In genomic region chr4:126983321-126983720, GRCm38 (mm10) we compare ENCODE assay signal across 20 mouse cellular contexts. TPM values are rescaled to one million over a fixed set of nuclear protein-coding genes. Genes with fewer than 3 reads are reported as not detected.
A peak's percentile ranks its signal among the peaks of the same experiment; 100 is the strongest.
DNase-seq lines count a peak whose midpoint lies in the region; ATAC-seq and TF ChIP-seq lines count a peak whose summit lies in the region.
"Had no signal": no experiment of that assay in that cellular context is flagged by ENCODE, and none has a peak within 500 bp of the region (broad histone marks: within the 10 kb centered on the region; RNA-seq: fewer than 3 reads in every experiment).

No protein-coding gene starts in this region.

- no peak overlapping the region for H3K4me2 ChIP-seq in stomach, postnatal 0 days (replicated peaks; ENCODE audit: low read depth)
- H3K4me2 ChIP-seq in forebrain, embryonic 13.5 days, result no peak overlapping the region
- H3K4me2 ChIP-seq: embryonic facial prominence, embryonic 13.5 days; forebrain, embryonic 15.5 days; heart, embryonic 13.5 days; hindbrain, embryonic 15.5 days had no signal

- TF ChIP-seq EP300 in stomach, postnatal 0 days (optimal IDR thresholded peaks at IDR 0.05), result no peak

- no peak overlapping the region for H3K27ac ChIP-seq in stomach, postnatal 0 days (replicated peaks)
- H3K27ac ChIP-seq in forebrain, embryonic 13.5 days, result no peak overlapping the region
- H3K27ac ChIP-seq: embryonic facial prominence, embryonic 13.5 days; forebrain, embryonic 15.5 days; heart, embryonic 13.5 days; hindbrain, embryonic 15.5 days had no signal

- no peak for TF ChIP-seq CTCF in stomach, postnatal 0 days (IDR thresholded peaks at IDR 0.05; ENCODE audit: low read depth)

- H3K9ac ChIP-seq in stomach, postnatal 0 days (ENCODE audit: low read length), result no peak overlapping the region
- H3K9ac ChIP-seq in forebrain, embryonic 13.5 days, result no peak overlapping the region
- H3K9ac ChIP-seq: embryonic facial prominence, embryonic 13.5 days; forebrain, embryonic 15.5 days; heart, embryonic 13.5 days; hindbrain, embryonic 15.5 days had no signal

- H3K4me3 ChIP-seq in stomach, postnatal 0 days (ENCODE audit: low read depth, low read length), result no peak overlapping the region
- H3K4me3 ChIP-seq in forebrain, embryonic 13.5 days, result no peak overlapping the region
- H3K4me3 ChIP-seq: embryonic facial prominence, embryonic 13.5 days; forebrain, embryonic 15.5 days; heart, embryonic 13.5 days; hindbrain, embryonic 15.5 days had no signal

- WGBS in stomach, postnatal 0 days, result 52% methylated on average over 3 of the region's 3 CpGs
- 69% methylated on average over 3 of the region's 3 CpGs for WGBS in forebrain, embryonic 13.5 days

- H3K36me3 ChIP-seq in stomach, postnatal 0 days (ENCODE audit: control insufficient read depth, insufficient read depth, low read length), result no peaks in the 10 kb centered on the region
- H3K36me3 ChIP-seq in forebrain, embryonic 13.5 days (ENCODE audit: poor library complexity, severe bottlenecking), result no peaks in the 10 kb centered on the region
- H3K36me3 ChIP-seq: embryonic facial prominence, embryonic 13.5 days; forebrain, embryonic 15.5 days; heart, embryonic 13.5 days; hindbrain, embryonic 15.5 days had no signal

- no peaks in the 10 kb centered on the region for H3K27me3 ChIP-seq in stomach, postnatal 0 days (ENCODE audit: control insufficient read depth, insufficient read depth, low read length)
- no peaks in the 10 kb centered on the region for H3K27me3 ChIP-seq in forebrain, embryonic 13.5 days
- H3K27me3 ChIP-seq: CH12.LX; embryonic facial prominence, embryonic 13.5 days; forebrain, embryonic 15.5 days; heart, embryonic 13.5 days; hindbrain, embryonic 15.5 days; Patski had no signal

- H3K4me1 ChIP-seq in stomach, postnatal 0 days (replicated peaks; ENCODE audit: control insufficient read depth, insufficient read depth), result no peaks in the 10 kb centered on the region
- no peaks in the 10 kb centered on the region for H3K4me1 ChIP-seq in forebrain, embryonic 13.5 days
- H3K4me1 ChIP-seq: embryonic facial prominence, embryonic 13.5 days; forebrain, embryonic 15.5 days; heart, embryonic 13.5 days; hindbrain, embryonic 15.5 days had no signal

- no peak for ATAC-seq in stomach, postnatal 0 days (ENCODE audit: low FRiP score, low TSS enrichment)
- no peak for ATAC-seq in forebrain, embryonic 13.5 days
- ATAC-seq: forebrain, embryonic 15.5 days; intestine, embryonic 16.5 days; Patski had no signal

- DNase-seq in urinary bladder, postnatal 14 days (ENCODE audit: low spot score), result peak; percentile 31
- DNase-seq in urinary bladder, adult 2 months (ENCODE audit: low spot score), result no peak
- DNase-seq in adipocyte (ENCODE audit: low spot score), result peak; percentile 29
- DNase-seq in adrenal gland, postnatal 14 days, result peak; percentile 33
- DNase-seq in cerebellum, postnatal 25 days, result no peak
- DNase-seq in stomach, postnatal 0 days (ENCODE audit: low spot score), result no peak
- DNase-seq: cerebellum, adult 2 months; cerebellum, postnatal 10 days; gastrocnemius, postnatal 36 days; heart, adult 11 months; heart, postnatal 36 days; kidney, adult 8-10 months had no signal

- H3K9me3 ChIP-seq in stomach, postnatal 0 days (ENCODE audit: control insufficient read depth, low read length), result no peaks in the 10 kb centered on the region
- no peaks in the 10 kb centered on the region for H3K9me3 ChIP-seq in forebrain, embryonic 13.5 days (replicated peaks)
- H3K9me3 ChIP-seq: embryonic facial prominence, embryonic 13.5 days; forebrain, embryonic 15.5 days; heart, embryonic 13.5 days; hindbrain, embryonic 15.5 days had no signal

RNA-seq across cellular contexts. Expression of gene Zmym4, which starts 15.4 kb away (rescaled TPM):
- 12.3 and 15.3 TPM in 2 replicates for polyA plus RNA-seq in urinary bladder, adult 2 months (2012; rRNA removed)
- 37.1 and 40.0 TPM in 2 replicates for total RNA-seq in adrenal gland, postnatal 14 days (2021)
- polyA plus RNA-seq in stomach, postnatal 0 days (2015; fragmentation: Nextera tagmentation; extraction: Ambion mirVana), result 6.7 and 7.1 TPM in 2 replicates
- 30.0 and 30.6 TPM in 2 replicates for polyA plus RNA-seq in forebrain, embryonic 13.5 days (2015; fragmentation: Nextera tagmentation; extraction: Ambion mirVana)

RNA-seq across cellular contexts. Expression of gene Sfpq, which starts 37.8 kb away (rescaled TPM):
- 52.3 and 88.8 TPM in 2 replicates for polyA plus RNA-seq in urinary bladder, adult 2 months (2012; rRNA removed)
- total RNA-seq in adrenal gland, postnatal 14 days (2021), result 286 and 302 TPM in 2 replicates
- polyA plus RNA-seq in stomach, postnatal 0 days (2015; fragmentation: Nextera tagmentation; extraction: Ambion mirVana), result 41.5 and 42.9 TPM in 2 replicates
- 120 and 122 TPM in 2 replicates for polyA plus RNA-seq in forebrain, embryonic 13.5 days (2015; fragmentation: Nextera tagmentation; extraction: Ambion mirVana)

Comparison
In these comparisons a context has a peak if more than half of its experiments do, and no peak if none do; other contexts are left out.
1. DNase-seq: peak in urinary bladder, postnatal 14 days (single experiment), adipocyte (single experiment) and adrenal gland, postnatal 14 days (single experiment); none in urinary bladder, adult 2 months (single experiment), cerebellum, postnatal 25 days (0 of 2) and stomach, postnatal 0 days (single experiment).